Mouse (Mus musculus) lung, embryonic 16.5 days (tissue): Measurements from ENCODE around the gene Hoxd11. TPM values are rescaled to one million over a fixed set of nuclear protein-coding genes. Genes with fewer than 3 reads are reported as not detected.

Experiments used
- microRNA counts: library from miRNA; unstranded; fragments of <30 nt; microRNA quantifications from one replicate; lab custom pipeline; 2016
- microRNA-seq: library from miRNA; unstranded; fragments of <30 nt; microRNA quantifications from one replicate; pipeline ENCODE4, GENCODE M21; 2016
- polyA plus RNA-seq: library from polyadenylated mRNA; unstranded; fragments of >200 nt; fragmentation: Nextera tagmentation; extraction: Ambion mirVana; gene quantifications from 2 replicates; pipeline ENCODE4 v1.2.1, GENCODE M21; 2015

Gene Hoxd11
- polyA plus RNA-seq, 1 experiment from 2014 or later: not detected

MicroRNAs encoded within 50 kb of the gene (microRNA counts, 519-probe panel; counts per million panel counts)
- 2,416 counts per million, percentile 42 among the panel's probes with 10 or more counts for microRNA mmu-miR-10b (lab: Ali Mortazavi, UCI)

Small RNAs within 50 kb of the gene (microRNA-seq; reads per million reads assigned to microRNA genes)
- gene Gm44463 (not detected), gene Mir10b (1,093 reads per million, percentile 74 among the genes with 10 or more reads in this experiment)

Other genes with a start within 250 kb of the Hoxd11 start
- 21.2 and 25.2 TPM in 2 replicates for gene Lnpk, start 100.1 kb upstream of the Hoxd11 start, polyA plus RNA-seq
- not detected in 2 replicates for gene Evx2, start 20.0 kb upstream of the Hoxd11 start, polyA plus RNA-seq
- gene Hoxd13, start 11.2 kb upstream of the Hoxd11 start, polyA plus RNA-seq: not detected in 2 replicates
- gene Hoxd12, start 4.5 kb upstream of the Hoxd11 start, polyA plus RNA-seq: not detected in 2 replicates
- gene Hoxd10, start 12.4 kb downstream of the Hoxd11 start, polyA plus RNA-seq: 0.19 TPM in 1 of 2 replicates, not detected in the other
- 0.31 TPM in 2 replicates for gene Hoxd9, start 18.2 kb downstream of the Hoxd11 start, polyA plus RNA-seq
- gene Hoxd8, start 25.1 kb downstream of the Hoxd11 start, polyA plus RNA-seq: 0.20 and 0.39 TPM in 2 replicates
- 0.23 and 0.39 TPM in 2 replicates for gene Hoxd3, start 32.4 kb downstream of the Hoxd11 start, polyA plus RNA-seq
- not detected in 2 replicates for gene Hoxd4, start 32.4 kb downstream of the Hoxd11 start, polyA plus RNA-seq
- gene Gm28230, start 47.2 kb downstream of the Hoxd11 start, polyA plus RNA-seq: not detected in 2 replicates
- gene Hoxd1, start 83.4 kb downstream of the Hoxd11 start, polyA plus RNA-seq: not detected in 2 replicates
- 90.9 and 107 TPM in 2 replicates for gene Mtx2, start 146.2 kb downstream of the Hoxd11 start, polyA plus RNA-seq